Mouse (Mus musculus) bone marrow macrophage, adult 2 months (primary cell): ENCODE data around the gene Tmem109.

Experiments
- CTCF ChIP-seq: IDR thresholded peaks from 2 replicates; pipeline ENCODE4 v1.5.1; 2012; ENCODE audit warnings: low read depth, mild to moderate bottlenecking, low read length, moderate library complexity
- POLR2A ChIP-seq: IDR thresholded peaks from 2 replicates; pipeline ENCODE4 v1.6.1; 2012; ENCODE audit warnings: mild to moderate bottlenecking, low read depth, low read length, borderline replicate concordance

- TF ChIP-seq CTCF (no peak), POLR2A (no peak)
Measured at GRCm38 (mm10) chr19:10855422-10855821, 26.4 kb downstream of the Tmem109 start.
